Mouse (Mus musculus) right cerebral cortex, adult 2 months (tissue): Measurements from ENCODE around the gene Bnip3.

ENCODE experiments used
- DNase-seq, 2 experiments: peaks; one replicate each; pipeline ENCODE4 v3.0.0; 2021 to 2022; ENCODE audit warnings: low spot score in 2 of 2

The Bnip3 gene

GRCm38 (mm10) chr7:138909277-138910192, at the start of gene Bnip3:
Gene Bnip3, minus strand, starts transcription at chr7:138909519.
- DNase-seq = peak; percentile 81 to 85

- no peak for DNase-seq
These were observed 47.8 kb upstream of the Bnip3 start for GRCm38 (mm10) chr7:138957106-138957505.

- no peak for DNase-seq
These were observed 46.5 kb upstream of the Bnip3 start for GRCm38 (mm10) chr7:138955787-138956186.

GRCm38 (mm10) chr7:138948309-138948708, 39.0 kb upstream of the Bnip3 start:
- DNase-seq = no peak

GRCm38 (mm10) chr7:138947741-138948140, 38.4 kb upstream of the Bnip3 start:
- no peak for DNase-seq

GRCm38 (mm10) chr7:138945668-138946067, 36.3 kb upstream of the Bnip3 start:
- no peak for DNase-seq

GRCm38 (mm10) chr7:138942301-138942700, 33.0 kb upstream of the Bnip3 start:
- DNase-seq = no peak

GRCm38 (mm10) chr7:138941571-138941970, 32.3 kb upstream of the Bnip3 start:
- DNase-seq = peak; percentile 43 to 47

GRCm38 (mm10) chr7:138940612-138941461, 31.5 kb upstream of the Bnip3 start, which contains the start of gene Jakmip3:
Gene Jakmip3, plus strand, starts transcription at chr7:138940730.
- DNase-seq = peak; percentile 71 to 77

- DNase-seq = peak; percentile 70 to 74
These were observed 30.9 kb upstream of the Bnip3 start for GRCm38 (mm10) chr7:138940256-138940611.

GRCm38 (mm10) chr7:138938991-138939390, 29.7 kb upstream of the Bnip3 start:
- DNase-seq = no peak

GRCm38 (mm10) chr7:138934523-138934922, 25.2 kb upstream of the Bnip3 start:
- DNase-seq = no peak

- DNase-seq = no peak
These were observed 19.1 kb upstream of the Bnip3 start for GRCm38 (mm10) chr7:138928456-138928855.

GRCm38 (mm10) chr7:138923756-138924425, 14.6 kb upstream of the Bnip3 start:
- no peak for DNase-seq

- no peak for DNase-seq
These were observed 12.3 kb upstream of the Bnip3 start for GRCm38 (mm10) chr7:138921611-138922010.

- DNase-seq = peak; percentile 18 to 42
These were observed 10.0 kb upstream of the Bnip3 start for GRCm38 (mm10) chr7:138919156-138919944.

GRCm38 (mm10) chr7:138913616-138914015, 4.3 kb upstream of the Bnip3 start:
- no peak for DNase-seq

- no peak for DNase-seq
These were observed 859 bp upstream of the Bnip3 start for GRCm38 (mm10) chr7:138910193-138910562.

- no peak for DNase-seq
These were observed 497 bp downstream of the Bnip3 start for GRCm38 (mm10) chr7:138908768-138909276.

GRCm38 (mm10) chr7:138907976-138908375, 1.3 kb downstream of the Bnip3 start:
- no peak for DNase-seq

- DNase-seq = peak; percentile 50 to 53
These were observed 2.3 kb downstream of the Bnip3 start for GRCm38 (mm10) chr7:138907043-138907442.
